Mouse (Mus musculus) lung, adult 2 months (tissue): ENCODE measurements around the gene Meis2.

ENCODE experiments used
- CTCF ChIP-seq: fragments of 200-500 bp; IDR thresholded peaks from 2 replicates; pipeline ENCODE4 v1.5.1; 2011; ENCODE audit warnings: mild to moderate bottlenecking, low read length, control low read depth; ENCODE audit not compliant: insufficient read depth
- POLR2A ChIP-seq: fragments of 200-500 bp; IDR thresholded peaks from 2 replicates; pipeline ENCODE4 v1.6.1; 2011; ENCODE audit warnings: low read depth, mild to moderate bottlenecking, control low read depth, low read length, borderline replicate concordance; ENCODE audit errors: extremely low read depth

- TF ChIP-seq CTCF: no peak
- TF ChIP-seq POLR2A: no peak
Measured at GRCm38 (mm10) chr2:115970091-115970820, 95.4 kb downstream of the Meis2 start.
